ENCODE assay signal across 18 mouse cellular contexts in the genomic region with DNA sequence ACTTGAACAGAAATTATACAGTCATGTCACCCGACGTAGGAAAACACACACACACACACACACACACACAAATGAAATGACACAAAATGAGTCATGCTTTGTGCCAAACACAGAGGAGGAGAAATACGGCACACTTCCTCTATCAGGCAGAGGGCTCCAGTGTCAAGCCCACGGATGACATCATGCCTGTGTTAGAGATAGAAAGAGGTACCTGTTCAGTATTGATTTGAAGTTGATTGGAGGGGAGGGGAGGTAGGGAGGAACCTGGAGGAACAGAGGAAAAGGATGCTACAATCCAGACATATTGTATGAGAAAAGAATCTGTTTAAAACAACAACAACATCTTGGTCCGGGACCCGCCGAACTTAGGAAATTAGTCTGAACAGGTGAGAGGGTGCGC.
"Had no signal": no experiment of that assay in that cellular context is flagged by ENCODE, and none has a peak within 500 bp of the region (broad histone marks: within the 10 kb centered on the region; RNA-seq: fewer than 3 reads in every experiment).

No protein-coding gene starts in this region.

- H3K36me3 ChIP-seq: midbrain, embryonic 10.5 days; midbrain, embryonic 12.5 days; neural tube, embryonic 12.5 days had no signal

- H3K27ac ChIP-seq: midbrain, embryonic 10.5 days; midbrain, embryonic 12.5 days; neural tube, embryonic 12.5 days had no signal

- H3K9me3 ChIP-seq: midbrain, embryonic 10.5 days; midbrain, embryonic 12.5 days; neural tube, embryonic 12.5 days had no signal

- H3K27me3 ChIP-seq: midbrain, embryonic 12.5 days; neural tube, embryonic 12.5 days had no signal

- H3K4me2 ChIP-seq: lung, embryonic 14.5 days; midbrain, embryonic 12.5 days; neural tube, embryonic 12.5 days had no signal

- H3K4me1 ChIP-seq: midbrain, embryonic 10.5 days; midbrain, embryonic 12.5 days; neural tube, embryonic 12.5 days had no signal

- H3K4me3 ChIP-seq: midbrain, embryonic 10.5 days; midbrain, embryonic 12.5 days; myocyte; neural tube, embryonic 12.5 days had no signal

- H3K9ac ChIP-seq: lung, embryonic 14.5 days; midbrain, embryonic 12.5 days; neural tube, embryonic 12.5 days had no signal

- DNase-seq: lung, adult 18-20 months; lung, embryonic 14.5 days; lung, postnatal 10 days; lung, postnatal 4 days; midbrain, embryonic 14.5 days; retina, postnatal 1 day; right cerebral cortex, adult 18-20 months; right cerebral cortex, postnatal 25 days; right cerebral cortex, postnatal 4 days; spleen, adult 18-20 months; thymus, adult 18-20 months; thymus, postnatal 14 days; thymus, postnatal 36 days had no signal

- ATAC-seq: midbrain, embryonic 16.5 days had no signal
